Mouse (Mus musculus) bone marrow macrophage, adult 2 months (primary cell): ENCODE measurements around the gene Gm35549.

Experiments
- CTCF ChIP-seq: IDR thresholded peaks from 2 replicates; pipeline ENCODE4 v1.5.1; 2012; ENCODE audit warnings: low read depth, mild to moderate bottlenecking, low read length, moderate library complexity
- POLR2A ChIP-seq: IDR thresholded peaks from 2 replicates; pipeline ENCODE4 v1.6.1; 2012; ENCODE audit warnings: mild to moderate bottlenecking, low read depth, low read length, borderline replicate concordance

GRCm38 (mm10) chr9:122864848-122865247, 21.0 kb upstream of the Gm35549 start:
- TF ChIP-seq CTCF: no peak
- TF ChIP-seq POLR2A: no peak
